Mouse (Mus musculus) kidney, postnatal 25 days (tissue): Measurements from ENCODE around the gene Pld1.
A peak's percentile ranks its signal among the peaks of the same experiment; 100 is the strongest.
"Not testable (repeated sequence)": the region's sequence is repeated elsewhere in the genome, so short reads cannot be mapped to it uniquely, and the experiment has no call there.

Source experiments
- DNase-seq, 2 experiments: peaks; one replicate each; pipeline ENCODE4 v3.0.0; 2021; ENCODE audit warnings: mixed read lengths in 2 of 2

Gene Pld1

GRCm38 (mm10) chr3:27945397-27945796, 6.9 kb downstream of the Pld1 start:
- DNase-seq, result not testable (repeated sequence)

GRCm38 (mm10) chr3:27949175-27949872, 10.8 kb downstream of the Pld1 start:
- DNase-seq, result peak in 1 of 2 experiments; percentile 15

GRCm38 (mm10) chr3:27949873-27950250, 11.4 kb downstream of the Pld1 start:
- no peak for DNase-seq

- DNase-seq, result no peak
Observed at GRCm38 (mm10) chr3:27950726-27951125, 12.2 kb downstream of the Pld1 start.

- no peak for DNase-seq
Observed at GRCm38 (mm10) chr3:27951721-27952120, 13.2 kb downstream of the Pld1 start.

- no peak for DNase-seq
Observed at GRCm38 (mm10) chr3:27956006-27956405, 17.5 kb downstream of the Pld1 start.

- DNase-seq, result peak; percentile 52 to 80
Observed at GRCm38 (mm10) chr3:27959221-27959620, 20.7 kb downstream of the Pld1 start.

- DNase-seq, result no peak
Observed at GRCm38 (mm10) chr3:27961162-27961561, 22.7 kb downstream of the Pld1 start.

GRCm38 (mm10) chr3:27963795-27964201, 25.3 kb downstream of the Pld1 start:
- no peak for DNase-seq

GRCm38 (mm10) chr3:27968671-27969070, 30.2 kb downstream of the Pld1 start:
- DNase-seq, result no peak

- no peak for DNase-seq
Observed at GRCm38 (mm10) chr3:27973936-27974335, 35.4 kb downstream of the Pld1 start.

- DNase-seq, result no peak
Observed at GRCm38 (mm10) chr3:27974981-27975380, 36.5 kb downstream of the Pld1 start.

GRCm38 (mm10) chr3:27976931-27977544, 38.5 kb downstream of the Pld1 start:
- no peak for DNase-seq

- no peak for DNase-seq
Observed at GRCm38 (mm10) chr3:27978030-27978723, 39.7 kb downstream of the Pld1 start.

GRCm38 (mm10) chr3:27981591-27981990, 43.1 kb downstream of the Pld1 start:
- DNase-seq, result no peak

- peak; percentile 81 to 91 for DNase-seq
Observed at GRCm38 (mm10) chr3:27982436-27983017, 44.0 kb downstream of the Pld1 start.

- no peak for DNase-seq
Observed at GRCm38 (mm10) chr3:27983274-27983673, 44.8 kb downstream of the Pld1 start.

- peak; percentile 81 to 90 for DNase-seq
Observed at GRCm38 (mm10) chr3:27983935-27984577, 45.6 kb downstream of the Pld1 start.

GRCm38 (mm10) chr3:27984620-27985019, 46.1 kb downstream of the Pld1 start:
- DNase-seq, result no peak

- no peak for DNase-seq
Observed at GRCm38 (mm10) chr3:27985344-27985743, 46.8 kb downstream of the Pld1 start.

GRCm38 (mm10) chr3:27987891-27988536, 49.5 kb downstream of the Pld1 start:
- DNase-seq, result peak in 1 of 2 experiments; percentile 47

GRCm38 (mm10) chr3:27991100-27991703, 52.7 kb downstream of the Pld1 start:
- DNase-seq, result no peak
